Mouse (Mus musculus) kidney, postnatal 0 days (tissue): Measurements from ENCODE around the gene Espnl. TPM values are rescaled to one million over a fixed set of nuclear protein-coding genes. Genes with fewer than 3 reads are reported as not detected.

Experiments used
- ATAC-seq: fragments of 200-750 bp; cut with Nextera tagmentation; replicated peaks from 2 replicates; pipeline ENCODE4 v1.8.0; 2017; ENCODE audit warnings: low read depth, moderate number of reproducible peaks, moderate TSS enrichment, moderate library complexity; ENCODE audit not compliant: low FRiP score
- DNase-seq: peaks from one replicate; pipeline ENCODE4 v3.0.0-alpha.2; 2016; ENCODE audit warnings: low spot score
- H3K27ac ChIP-seq: fragments of 300-500 bp; sonication (generic); 2 replicates; pipeline ENCODE4 v1.5.1; 2014; ENCODE audit warnings: mild to moderate bottlenecking
- H3K27me3 ChIP-seq: fragments of 300-500 bp; sonication (generic); 2 replicates; pipeline ENCODE4 v1.6.1; 2014; ENCODE audit warnings: low read length, mixed read lengths; ENCODE audit not compliant: insufficient read depth
- H3K36me3 ChIP-seq: fragments of 300-500 bp; sonication (generic); 2 replicates; pipeline ENCODE4 v1.6.1; 2014; ENCODE audit warnings: low read length, mixed read lengths; ENCODE audit not compliant: insufficient read depth
- H3K4me1 ChIP-seq: fragments of 300-500 bp; sonication (generic); replicated peaks from 2 replicates; pipeline ENCODE4 v1.6.1; 2014; ENCODE audit warnings: antibody characterized with exemption, low read length, mixed read lengths; ENCODE audit not compliant: insufficient read depth
- H3K4me2 ChIP-seq: fragments of 300-500 bp; sonication (generic); 2 replicates; pipeline ENCODE4 v1.6.1; 2014; ENCODE audit warnings: mild to moderate bottlenecking, low read length, moderate library complexity, mixed read lengths
- H3K4me3 ChIP-seq: fragments of 300-500 bp; sonication (generic); replicated peaks from 2 replicates; pipeline ENCODE4 v1.5.1; 2014; ENCODE audit warnings: low read depth, low read length
- H3K9ac ChIP-seq: fragments of 300-500 bp; sonication (generic); 2 replicates; pipeline ENCODE4 v1.6.1; 2014; ENCODE audit warnings: low read depth, low read length
- H3K9me3 ChIP-seq: fragments of 300-500 bp; sonication (generic); replicated peaks from 2 replicates; pipeline ENCODE4 v1.6.1; 2016; ENCODE audit warnings: low read length, inconsistent platforms, mixed read lengths
- CTCF ChIP-seq: IDR thresholded peaks from 2 replicates; pipeline ENCODE4 v1.5.1; 2016; ENCODE audit warnings: antibody characterized with exemption, low read depth, mild to moderate bottlenecking, moderate library complexity
- WGBS: fragments of 180-500 bp; shearing (Covaris S2); extraction: QIAGEN DNeasy Blood & Tissue Kit; methylation state at CpG from one replicate; pipeline ENCODE4 v1.1.7; 2014; 5-methylcytosine and 5-hydroxymethylcytosine counted together
- polyA plus RNA-seq: library from polyadenylated mRNA; unstranded; fragments of >200 nt; fragmentation: Nextera tagmentation; extraction: Ambion mirVana; gene quantifications from 2 replicates; pipeline ENCODE4 v1.2.1, GENCODE M21; 2015

Gene Espnl
- polyA plus RNA-seq, 1 experiment from 2014 or later = 0.05 TPM

DNA sequence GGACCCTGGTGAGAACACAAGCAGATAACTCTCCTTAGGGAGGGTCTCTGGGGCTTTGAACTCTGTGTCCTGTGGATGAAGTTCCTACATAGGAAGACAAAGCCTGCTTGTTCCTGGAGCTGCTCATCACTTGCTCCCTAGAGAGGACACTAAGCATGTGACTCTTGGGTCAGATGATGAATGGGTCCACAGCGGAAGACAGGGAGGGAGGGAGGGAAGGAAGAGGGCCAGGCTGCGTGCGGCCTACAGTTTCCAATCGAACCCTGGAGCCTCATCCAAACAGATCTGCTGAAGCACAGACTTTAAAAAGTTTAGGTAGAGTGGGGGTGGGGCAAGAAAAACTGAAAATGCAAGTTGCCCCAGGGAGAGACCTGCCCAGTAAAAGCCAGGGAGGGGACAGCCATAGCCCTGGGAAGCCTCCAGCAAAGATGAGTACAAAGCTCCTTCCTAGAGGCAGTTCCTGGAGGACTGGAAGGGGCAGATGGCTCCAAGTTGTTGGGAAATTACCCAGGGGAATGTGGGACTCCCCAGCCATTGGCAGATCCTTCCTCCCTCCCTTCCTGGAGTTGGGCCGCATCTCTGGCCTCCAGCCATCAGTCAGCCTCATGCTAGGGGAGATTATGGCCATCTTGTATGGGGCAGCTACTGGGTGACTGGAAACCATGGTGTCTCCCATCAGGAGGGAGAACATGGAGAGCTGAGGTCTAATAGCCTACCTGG lies 22.0 kb upstream of the Espnl start:
- no peak for TF ChIP-seq CTCF
- no peak overlapping the region for H3K9ac ChIP-seq
- peak overlapping the region; percentile 67; the same call in 1 of the 2 replicates for H3K4me2 ChIP-seq
- DNase-seq (no peak), ATAC-seq (no peak)
- no peaks in the 10 kb centered on the region for H3K9me3 ChIP-seq
- WGBS = 75% methylated on average over 5 of the region's 5 CpGs
- H3K4me3 ChIP-seq = no peak overlapping the region
- H3K36me3 ChIP-seq = 0 out of 2 replicates have a peak, but pooled peaks cover 2% of the 10 kb centered on the region
- H3K4me1 ChIP-seq = 0 out of 2 replicates have a peak, but pooled peaks cover 14% of the 10 kb centered on the region
- peak overlapping the region; percentile 47; the same call in 1 of the 2 replicates for H3K27ac ChIP-seq
- H3K27me3 ChIP-seq = no peaks in the 10 kb centered on the region

DNA sequence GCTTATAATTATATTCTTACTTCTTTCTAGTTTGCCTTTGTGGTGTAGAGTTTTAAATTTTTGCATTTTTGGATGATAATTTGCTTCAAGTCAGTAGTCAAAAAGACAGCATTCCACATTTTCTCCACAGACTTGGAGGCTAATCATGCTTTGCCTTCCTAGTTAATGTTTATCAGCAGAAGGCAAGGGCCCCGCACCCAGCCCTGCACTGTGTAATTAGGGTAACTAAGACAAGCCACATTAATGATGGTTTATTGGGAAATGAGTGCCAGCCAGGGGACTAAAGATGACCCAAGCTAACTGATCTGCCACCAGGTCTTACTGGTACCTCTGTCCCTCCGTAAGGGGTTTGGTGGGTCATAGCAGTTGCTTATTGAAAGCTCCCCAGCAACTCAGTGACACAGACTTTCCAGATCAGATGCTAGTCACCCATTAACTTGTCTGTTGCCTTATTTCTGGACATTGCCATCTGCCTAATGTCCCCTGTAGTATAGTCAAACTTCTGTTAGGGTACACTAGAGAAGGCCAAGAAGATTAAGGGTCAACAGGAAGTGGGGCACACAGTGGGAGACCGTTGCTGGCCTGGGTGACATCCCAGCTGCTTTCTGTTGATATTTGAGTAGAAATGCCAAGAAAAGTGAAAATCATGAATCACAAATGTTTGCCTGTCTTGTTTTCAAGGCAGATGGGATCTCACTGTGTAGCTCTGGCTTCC lies 20.5 kb upstream of the Espnl start:
- Histone ChIP-seq H3K36me3 (peaks cover 6% of the 10 kb centered on the region; the same call in 1 of the 2 replicates), H3K9me3 (no peaks in the 10 kb centered on the region), H3K9ac (no peak overlapping the region), H3K27ac (peak overlapping the region; percentile 65; the same call in 1 of the 2 replicates), H3K4me3 (no peak overlapping the region), H3K27me3 (no peaks in the 10 kb centered on the region), H3K4me2 (no peak overlapping the region), H3K4me1 (0 out of 2 replicates have a peak, but pooled peaks cover 14% of the 10 kb centered on the region)
- DNase-seq = peak; percentile 14
- ATAC-seq = no peak
- 47% methylated on average over 3 of the region's 3 CpGs for WGBS
- TF ChIP-seq CTCF = no peak

DNA sequence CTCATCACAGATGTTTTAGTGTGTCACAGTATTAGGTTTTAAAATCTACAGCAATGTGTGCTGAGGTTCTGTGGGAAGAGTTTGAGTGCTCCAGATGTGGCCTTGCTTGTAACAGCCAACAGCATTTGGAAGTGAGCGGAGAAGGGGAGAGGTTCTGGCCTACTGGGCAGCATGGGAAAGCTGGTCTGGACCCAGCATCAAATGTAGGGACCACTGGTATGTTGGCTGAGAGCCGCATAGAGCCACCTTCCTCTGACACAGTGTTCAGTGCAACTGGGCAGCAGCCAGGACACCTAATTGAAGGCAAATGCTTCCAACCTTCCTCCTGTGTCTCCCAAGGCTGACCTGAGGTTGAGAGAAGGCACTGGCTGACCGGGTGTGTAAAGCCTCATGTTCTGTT lies 19.9 kb upstream of the Espnl start:
- H3K36me3 ChIP-seq = peaks cover 8% of the 10 kb centered on the region; the same call in 1 of the 2 replicates
- H3K9me3 ChIP-seq = no peaks in the 10 kb centered on the region
- ATAC-seq (no peak), DNase-seq (no peak)
- no peaks in the 10 kb centered on the region for H3K27me3 ChIP-seq
- 0 out of 2 replicates have a peak, but pooled peaks cover 14% of the 10 kb centered on the region for H3K4me1 ChIP-seq
- no peak overlapping the region for H3K4me2 ChIP-seq
- 88% methylated on average over 3 of the region's 3 CpGs for WGBS
- no peak overlapping the region for H3K4me3 ChIP-seq
- no peak overlapping the region for H3K9ac ChIP-seq
- TF ChIP-seq CTCF = no peak
- peak overlapping the region; percentile 65 for H3K27ac ChIP-seq

DNA sequence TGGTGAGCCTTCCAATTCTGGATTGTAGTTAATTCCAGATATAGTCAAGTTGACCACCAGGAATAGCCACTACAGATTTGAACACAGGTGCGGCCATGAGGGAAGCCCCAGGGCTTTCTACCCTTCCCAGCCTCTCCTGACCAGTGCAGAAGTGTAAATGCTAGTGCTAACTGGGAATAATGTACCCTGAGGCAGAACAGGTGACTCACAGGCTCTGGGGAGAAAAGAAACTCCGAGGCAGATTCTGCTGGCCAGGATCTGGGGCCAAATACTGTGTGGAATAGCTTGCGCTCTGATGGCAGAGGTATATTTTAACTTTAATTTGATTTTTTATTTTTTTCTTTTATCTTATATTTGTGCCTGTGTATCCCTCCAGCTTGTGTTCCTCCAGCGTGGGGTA lies 17.3 kb upstream of the Espnl start:
- no peak overlapping the region for H3K4me2 ChIP-seq
- H3K4me3 ChIP-seq = no peak overlapping the region
- no peaks in the 10 kb centered on the region for H3K9me3 ChIP-seq
- no peaks in the 10 kb centered on the region for H3K27me3 ChIP-seq
- ATAC-seq = no peak
- TF ChIP-seq CTCF = no peak
- WGBS = 86% methylated on average over 4 of the region's 4 CpGs
- H3K9ac ChIP-seq = no peak overlapping the region
- no peak for DNase-seq
- H3K36me3 ChIP-seq = peaks cover 31% of the 10 kb centered on the region
- H3K4me1 ChIP-seq = 0 out of 2 replicates have a peak, but pooled peaks cover 11% of the 10 kb centered on the region
- H3K27ac ChIP-seq = no peak overlapping the region

DNA sequence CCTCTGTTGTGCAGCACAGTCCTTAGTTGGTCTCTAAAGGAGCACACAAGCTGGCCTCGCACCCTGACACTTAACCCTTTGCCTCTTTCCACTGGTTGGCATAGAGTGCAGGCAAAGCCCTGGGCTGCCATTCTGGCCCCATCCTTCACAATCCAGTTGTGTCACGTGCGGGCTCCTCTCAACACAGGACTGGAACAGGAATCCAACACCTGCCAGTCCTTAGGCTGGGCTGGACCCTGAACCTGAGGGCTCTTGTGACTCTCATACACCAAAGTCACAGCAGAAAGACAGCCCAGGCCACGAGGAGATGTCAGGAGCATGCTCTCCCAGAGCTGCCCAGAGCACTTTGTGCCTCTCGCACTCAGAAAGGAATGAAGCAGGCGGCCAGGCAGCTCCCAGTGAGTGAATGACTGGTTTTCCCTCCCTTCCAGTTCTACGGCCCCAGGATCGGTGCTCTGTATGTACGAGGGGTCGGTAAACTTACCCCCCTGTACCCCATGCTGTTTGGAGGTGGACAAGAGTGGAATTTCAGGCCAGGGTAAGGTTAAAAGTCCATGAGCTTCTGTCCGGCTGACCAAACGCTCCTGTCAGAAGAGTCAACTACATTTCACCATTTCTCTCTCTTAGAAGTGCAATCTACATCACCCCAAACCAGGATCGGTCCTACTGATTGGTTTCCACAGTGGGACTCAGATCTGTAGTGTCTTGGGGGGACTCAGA lies 12.3 kb upstream of the Espnl start:
- Histone ChIP-seq H3K4me3 (no peak overlapping the region), H3K36me3 (peaks cover 44% of the 10 kb centered on the region), H3K9me3 (no peaks in the 10 kb centered on the region), H3K27ac (no peak overlapping the region), H3K27me3 (no peaks in the 10 kb centered on the region), H3K9ac (no peak overlapping the region), H3K4me1 (no peaks in the 10 kb centered on the region), H3K4me2 (no peak overlapping the region)
- DNase-seq (no peak), ATAC-seq (no peak)
- 89% methylated on average over 13 of the region's 13 CpGs for WGBS
- no peak for TF ChIP-seq CTCF

DNA sequence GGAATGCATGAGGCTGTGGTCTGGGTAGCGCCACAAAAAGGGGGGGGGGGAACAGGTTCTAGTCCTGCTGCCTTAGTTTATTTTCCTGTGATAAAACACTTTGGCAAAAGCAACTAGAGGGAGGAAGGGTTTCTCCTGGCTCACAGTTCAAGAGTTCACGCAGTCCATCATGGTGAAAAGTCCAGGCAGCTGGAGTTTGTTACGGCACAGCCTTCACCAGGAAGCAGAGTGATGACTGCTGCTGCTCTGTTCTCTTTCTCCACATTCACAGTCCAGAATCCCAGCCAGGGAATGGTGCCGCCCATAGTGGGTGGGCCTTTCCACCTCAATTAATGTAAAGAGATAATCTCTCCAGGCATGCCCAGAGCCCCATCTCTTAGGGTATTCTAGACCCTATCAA lies 9.6 kb upstream of the Espnl start:
- Histone ChIP-seq H3K9me3 (no peaks in the 10 kb centered on the region), H3K4me1 (no peaks in the 10 kb centered on the region), H3K9ac (no peak overlapping the region), H3K4me2 (no peak overlapping the region), H3K36me3 (peaks cover 34% of the 10 kb centered on the region), H3K27ac (no peak overlapping the region), H3K4me3 (no peak overlapping the region), H3K27me3 (no peaks in the 10 kb centered on the region)
- DNase-seq (no peak), ATAC-seq (no peak)
- TF ChIP-seq CTCF = no peak
- 83% methylated on average over 4 of the region's 4 CpGs for WGBS
